Mouse (Mus musculus) myocyte (in vitro differentiated cells): ENCODE data around the gene Rap1gap2. TPM values are rescaled to one million over a fixed set of nuclear protein-coding genes. Genes with fewer than 3 reads are reported as not detected.

Experiments
- H3K27me3 ChIP-seq: one replicate; pipeline ENCODE4 v1.6.1; 2011; ENCODE audit not compliant: control insufficient read depth, insufficient read depth, insufficient read length
- H3K36me3 ChIP-seq: one replicate; pipeline ENCODE4 v1.6.1; 2011; ENCODE audit not compliant: control insufficient read depth, insufficient read depth
- H3K4me2 ChIP-seq: one replicate; pipeline ENCODE4 v1.6.1; 2011; ENCODE audit warnings: low read depth, control low read depth
- H3K4me3 ChIP-seq: one replicate; pipeline ENCODE4 v1.5.1; 2011; ENCODE audit warnings: mild to moderate bottlenecking, control low read depth, moderate library complexity
- H3K79me2 ChIP-seq: one replicate; pipeline ENCODE4 v1.6.1; 2011; ENCODE audit not compliant: control insufficient read depth, insufficient read depth
- H3ac ChIP-seq: one replicate; pipeline ENCODE4 v1.6.1; 2011; ENCODE audit not compliant: control insufficient read depth, insufficient read length
- CEBPB ChIP-seq: IDR thresholded peaks from 2 replicates; pipeline ENCODE4 v1.6.1; 2011; ENCODE audit warnings: mild to moderate bottlenecking, moderate library complexity; ENCODE audit not compliant: poor library complexity, insufficient read depth, severe bottlenecking
- E2F4 ChIP-seq: IDR thresholded peaks from one replicate; pipeline ENCODE4 v1.6.1; 2011; ENCODE audit warnings: mild to moderate bottlenecking, control low read depth, moderate library complexity; ENCODE audit not compliant: insufficient read depth
- MAX ChIP-seq: IDR thresholded peaks from one replicate; pipeline ENCODE4 v1.6.1; 2011; ENCODE audit warnings: low read depth, mild to moderate bottlenecking, control low read depth
- MYOD1 ChIP-seq, 3 experiments: IDR thresholded peaks; one replicate each; pipeline ENCODE4 v1.6.1; 2011; ENCODE audit warnings: control low read depth in 2 of 3, low read depth in 2 of 3, mild to moderate bottlenecking in 2 of 3, moderate library complexity in 1 of 3; ENCODE audit not compliant: insufficient read length in 2 of 3, control insufficient read depth in 1 of 3
- MYOG ChIP-seq, 3 experiments: IDR thresholded peaks; one replicate each; pipeline ENCODE4 v1.6.1; 2011; ENCODE audit warnings: control low read depth in 2 of 3, low read depth in 2 of 3, mild to moderate bottlenecking in 2 of 3; ENCODE audit not compliant: insufficient read length in 2 of 3, control insufficient read depth in 1 of 3, insufficient read depth in 1 of 3
- POLR2A ChIP-seq: IDR thresholded peaks from one replicate; pipeline ENCODE4 v1.6.1; 2011; ENCODE audit warnings: low read depth, mild to moderate bottlenecking, control low read depth, moderate library complexity; ENCODE audit not compliant: insufficient read length
- POLR2AphosphoS2 ChIP-seq: IDR thresholded peaks from one replicate; pipeline ENCODE4 v1.6.1; 2011; ENCODE audit warnings: low read depth, control low read depth; ENCODE audit not compliant: insufficient read length
- REST ChIP-seq: IDR thresholded peaks from one replicate; pipeline ENCODE4 v1.6.1; 2011; ENCODE audit warnings: mild to moderate bottlenecking, control low read depth, moderate library complexity; ENCODE audit not compliant: insufficient read depth, insufficient read length
- SRF ChIP-seq: IDR thresholded peaks from one replicate; pipeline ENCODE4 v1.6.1; 2011; ENCODE audit warnings: low read depth; ENCODE audit not compliant: control insufficient read depth, insufficient read length
- TCF12 ChIP-seq: IDR thresholded peaks from one replicate; pipeline ENCODE4 v1.6.1; 2011; ENCODE audit warnings: mild to moderate bottlenecking, control low read depth; ENCODE audit not compliant: poor library complexity, insufficient read depth, severe bottlenecking
- TCF3 ChIP-seq: IDR thresholded peaks from one replicate; pipeline ENCODE4 v1.6.1; 2011; ENCODE audit warnings: low read depth, control low read depth; ENCODE audit not compliant: insufficient read length
- USF1 ChIP-seq: IDR thresholded peaks from one replicate; pipeline ENCODE4 v1.6.1; 2011; ENCODE audit warnings: low read depth, mild to moderate bottlenecking, control low read depth, moderate library complexity
- polyA plus RNA-seq: library from polyadenylated mRNA; unstranded; fragments of >200 nt; fragmentation: generic; extraction: Trizol; gene quantifications from one replicate; pipeline ENCODE4 v1.2.1, GENCODE M21; 2012; ENCODE audit warnings: missing spikeins

Rap1gap2 gene
- polyA plus RNA-seq, 1 experiment, result 43.4 TPM

DNA sequence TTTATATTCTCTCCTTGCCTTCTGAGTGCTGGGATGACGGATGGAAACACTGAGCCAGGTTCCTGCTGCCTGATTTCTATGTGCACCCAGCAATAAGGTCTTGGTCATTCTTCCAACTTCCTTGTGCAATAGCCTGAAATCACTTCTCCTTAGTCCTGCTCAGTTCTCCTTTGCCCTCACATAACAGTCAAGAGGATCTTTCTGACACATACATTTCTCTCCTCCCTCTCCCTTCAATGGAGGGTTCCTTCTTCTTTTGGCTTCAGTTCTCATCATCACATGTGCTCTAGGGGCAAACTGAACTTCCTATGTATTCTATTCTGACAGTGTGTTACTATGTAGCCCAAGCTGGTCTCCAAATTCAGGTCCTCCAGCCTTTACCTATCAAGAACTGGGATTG lies 37.3 kb upstream of the Rap1gap2 start:
- Histone ChIP-seq H3K4me3 (peak overlapping the region; percentile 72), H3K27me3 (no peaks in the 10 kb centered on the region)

DNA sequence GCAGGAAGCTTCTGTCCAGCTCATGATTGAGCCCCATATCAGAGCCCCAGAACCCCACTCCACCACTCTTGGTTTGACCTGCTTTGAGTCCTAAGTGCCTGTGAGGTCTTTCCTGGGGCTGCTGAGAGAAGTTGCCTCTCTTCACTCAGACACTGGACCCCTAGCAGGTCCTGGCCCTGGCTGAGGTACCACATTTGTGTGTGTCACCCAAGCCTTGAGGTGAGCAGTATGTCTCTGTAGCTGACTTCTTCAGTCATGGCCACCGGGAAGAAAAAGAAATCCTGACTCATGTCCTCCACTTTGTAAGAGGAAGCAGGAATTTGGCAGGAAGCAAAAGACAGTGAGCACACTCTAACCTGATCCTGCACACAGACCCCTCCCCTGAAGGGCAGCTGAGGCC lies 28.9 kb upstream of the Rap1gap2 start:
- H3K79me2 ChIP-seq, result no peaks in the 10 kb centered on the region
- H3K4me2 ChIP-seq, result no peak overlapping the region
- H3K4me3 ChIP-seq, result no peak overlapping the region
- no peaks in the 10 kb centered on the region for H3K27me3 ChIP-seq
- H3ac ChIP-seq, result no peak overlapping the region
- TF ChIP-seq TCF12, result no peak
- no peak for TF ChIP-seq MAX
- TF ChIP-seq SRF, result no peak
- no peak for TF ChIP-seq POLR2AphosphoS2
- TF ChIP-seq REST, result no peak
- TF ChIP-seq E2F4, result no peak
- TF ChIP-seq TCF3, result no peak
- TF ChIP-seq MYOG (IDR thresholded peaks at IDR 0.05; ENCODE audit: control insufficient read depth in 1 of 3, insufficient read depth in 1 of 3, insufficient read length in 2 of 3, low read depth in 2 of 3), result no peak
- TF ChIP-seq MYOD1 (IDR thresholded peaks at IDR 0.05; ENCODE audit: control insufficient read depth in 1 of 3, insufficient read length in 2 of 3, low read depth in 2 of 3), result no peak
- no peak for TF ChIP-seq CEBPB
- TF ChIP-seq POLR2A, result no peak
- no peak for TF ChIP-seq USF1
- no peaks in the 10 kb centered on the region for H3K36me3 ChIP-seq

More for the DNA sequence above, 37.3 kb upstream of the Rap1gap2 start:
- Histone ChIP-seq H3K36me3 (no peaks in the 10 kb centered on the region), H3K79me2 (peaks cover 34% of the 10 kb centered on the region), H3ac (no peak overlapping the region), H3K4me2 (peak overlapping the region; percentile 69)
- no peak for TF ChIP-seq MAX
- TF ChIP-seq CEBPB, result peak; percentile 61; the same call in 1 of the 2 replicates
- no peak for TF ChIP-seq MYOG (IDR thresholded peaks at IDR 0.05; ENCODE audit: control insufficient read depth in 1 of 3, insufficient read depth in 1 of 3, insufficient read length in 2 of 3, low read depth in 2 of 3)

DNA sequence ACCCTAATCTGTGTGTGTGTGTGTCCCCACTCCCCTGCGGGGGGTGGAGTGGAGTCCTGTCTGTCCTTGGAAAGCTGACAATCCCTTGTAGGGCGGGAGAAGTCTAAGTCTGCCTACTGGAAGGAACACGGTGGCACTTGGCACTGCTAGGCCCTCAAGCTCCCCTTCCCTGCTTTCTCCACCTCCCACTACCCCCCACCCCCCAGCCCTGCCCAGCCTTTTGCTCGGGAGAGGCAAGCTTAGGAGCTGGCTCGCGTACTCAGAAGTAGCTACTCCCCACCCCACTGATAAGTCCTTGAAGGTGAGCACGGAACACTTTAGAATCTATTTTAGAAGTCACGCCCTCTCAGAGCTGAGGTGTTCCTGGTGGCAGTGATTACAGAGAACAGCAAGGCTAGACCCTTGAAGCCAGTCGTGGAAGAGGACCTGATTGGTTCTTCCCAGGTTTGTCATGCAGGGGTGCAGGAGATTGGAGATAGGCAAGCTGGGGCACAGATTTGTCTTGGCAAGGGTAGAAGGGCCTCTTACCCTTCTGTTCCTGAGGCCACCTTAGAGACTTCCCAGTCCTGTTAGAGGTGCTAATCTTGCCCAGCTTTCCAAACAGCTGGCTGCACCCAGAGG lies 28.2 kb upstream of the Rap1gap2 start:
- Histone ChIP-seq H3ac (peak overlapping the region; percentile 5), H3K4me3 (peak overlapping the region; percentile 25), H3K36me3 (no peaks in the 10 kb centered on the region), H3K4me2 (peak overlapping the region; percentile 99), H3K79me2 (no peaks in the 10 kb centered on the region), H3K27me3 (no peaks in the 10 kb centered on the region)
- TF ChIP-seq USF1 (no peak), E2F4 (no peak), MYOG (IDR thresholded peaks at IDR 0.05; ENCODE audit: control insufficient read depth in 1 of 3, insufficient read depth in 1 of 3, insufficient read length in 2 of 3, low read depth in 2 of 3) (no peak), CEBPB (no peak), POLR2A (no peak), MYOD1 (IDR thresholded peaks at IDR 0.05; ENCODE audit: control insufficient read depth in 1 of 3, insufficient read length in 2 of 3, low read depth in 2 of 3) (no peak), POLR2AphosphoS2 (no peak), TCF3 (no peak), MAX (no peak), SRF (no peak), TCF12 (no peak), REST (no peak)

DNA sequence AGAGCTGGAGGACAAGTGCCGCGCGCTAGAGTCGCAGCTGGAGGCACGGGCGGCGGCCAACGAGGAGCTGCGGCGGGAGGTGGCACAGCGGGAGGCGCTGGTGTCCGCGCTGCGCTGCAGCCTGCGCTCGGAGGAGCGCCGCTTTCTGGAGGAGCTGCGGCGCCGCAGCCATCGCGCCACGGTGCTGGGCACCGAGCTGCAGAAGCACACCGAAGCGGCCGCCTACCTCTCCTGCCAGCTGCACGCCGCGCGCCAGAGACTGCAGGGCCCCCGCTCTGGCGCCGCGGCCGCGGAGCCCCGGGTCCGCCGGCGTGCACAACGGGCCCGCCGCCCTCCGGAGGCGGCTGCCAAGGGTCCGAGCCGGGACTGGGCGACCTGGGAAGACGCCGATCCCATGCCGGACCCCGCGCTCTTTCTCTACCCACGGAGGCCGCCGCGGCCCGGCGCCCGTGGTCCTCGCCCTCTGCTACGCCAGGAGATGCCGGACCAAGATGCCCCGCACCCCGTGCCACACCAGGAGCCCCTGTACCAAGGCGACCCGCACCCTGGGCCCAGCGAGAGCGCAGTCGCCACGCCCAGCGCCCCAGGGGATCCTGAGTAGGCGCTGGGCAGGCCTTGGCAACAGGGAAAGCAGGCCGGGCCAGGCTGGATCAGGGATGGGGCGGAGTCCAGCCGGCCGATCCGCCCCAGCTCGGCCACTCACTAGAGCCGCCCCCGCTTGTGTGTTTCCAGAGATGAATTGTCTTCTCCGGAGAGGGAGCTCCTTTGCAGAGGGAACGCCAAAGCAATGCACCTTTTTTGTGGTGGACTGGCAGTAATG lies 27.5 kb upstream of the Rap1gap2 start:
- Histone ChIP-seq H3K27me3 (no peaks in the 10 kb centered on the region), H3K79me2 (no peaks in the 10 kb centered on the region), H3K4me3 (peak overlapping the region; percentile 25), H3K36me3 (no peaks in the 10 kb centered on the region), H3ac (peak overlapping the region; percentile 5), H3K4me2 (peak overlapping the region; percentile 99)
- TF ChIP-seq MAX, result no peak
- no peak for TF ChIP-seq SRF
- TF ChIP-seq TCF3, result no peak
- no peak for TF ChIP-seq REST
- TF ChIP-seq CEBPB, result no peak
- no peak for TF ChIP-seq USF1
- TF ChIP-seq POLR2AphosphoS2, result peak; percentile 40
- TF ChIP-seq MYOG (IDR thresholded peaks at IDR 0.05; ENCODE audit: control insufficient read depth in 1 of 3, insufficient read depth in 1 of 3, insufficient read length in 2 of 3, low read depth in 2 of 3), result peak in 2 of 3 experiments; percentile 47 to 64
- TF ChIP-seq MYOD1 (IDR thresholded peaks at IDR 0.05; ENCODE audit: control insufficient read depth in 1 of 3, insufficient read length in 2 of 3, low read depth in 2 of 3), result peak in 2 of 3 experiments; percentile 16 to 68
- TF ChIP-seq POLR2A, result peak; percentile 55
- peak; percentile 33 for TF ChIP-seq E2F4
- no peak for TF ChIP-seq TCF12
